Mouse (Mus musculus) forebrain, embryonic 12.5 days (tissue): ENCODE data around the gene Polr2i. TPM values are rescaled to one million over a fixed set of nuclear protein-coding genes. Genes with fewer than 3 reads are reported as not detected.
"Not testable (repeated sequence)": the region's sequence is repeated elsewhere in the genome, so short reads cannot be mapped to it uniquely, and the experiment has no call there.

Experiments used
- ATAC-seq: fragments of 200-750 bp; cut with Nextera tagmentation; 2 replicates; pipeline ENCODE4 v1.8.0; 2017; ENCODE audit warnings: moderate TSS enrichment; ENCODE audit not compliant: low FRiP score
- H3K27ac ChIP-seq: fragments of 300-500 bp; sonication (generic); 2 replicates; pipeline ENCODE4 v1.5.1; 2016; ENCODE audit warnings: mild to moderate bottlenecking
- H3K27me3 ChIP-seq: fragments of 300-500 bp; sonication (generic); 2 replicates; pipeline ENCODE4 v1.6.1; 2016; ENCODE audit warnings: mild to moderate bottlenecking
- H3K36me3 ChIP-seq: fragments of 300-500 bp; sonication (generic); replicated peaks from 2 replicates; pipeline ENCODE4 v1.6.1; 2016; ENCODE audit warnings: mild to moderate bottlenecking
- H3K4me1 ChIP-seq: fragments of 300-500 bp; sonication (generic); 2 replicates; pipeline ENCODE4 v1.6.1; 2016
- H3K4me2 ChIP-seq: fragments of 300-500 bp; sonication (generic); 2 replicates; pipeline ENCODE4 v1.6.1; 2016; ENCODE audit warnings: mild to moderate bottlenecking, moderate library complexity
- H3K4me3 ChIP-seq: fragments of 300-500 bp; sonication (generic); replicated peaks from 2 replicates; pipeline ENCODE4 v1.5.1; 2016; ENCODE audit warnings: mild to moderate bottlenecking
- H3K9ac ChIP-seq: fragments of 300-500 bp; sonication (generic); 2 replicates; pipeline ENCODE4 v1.6.1; 2016; ENCODE audit warnings: mild to moderate bottlenecking
- H3K9me3 ChIP-seq: fragments of 300-500 bp; sonication (generic); 2 replicates; pipeline ENCODE4 v1.6.1; 2016
- WGBS: fragments of 180-500 bp; shearing (Covaris S2); methylation state at CpG from one replicate; pipeline ENCODE4 v1.1.7; 2016; 5-methylcytosine and 5-hydroxymethylcytosine counted together
- polyA plus RNA-seq: library from polyadenylated mRNA; unstranded; fragments of >200 nt; fragmentation: Nextera tagmentation; extraction: Ambion mirVana; gene quantifications from 2 replicates; pipeline ENCODE4 v1.2.1, GENCODE M21; 2016

Gene Polr2i
- 164 TPM in 2 replicates for polyA plus RNA-seq

GRCm38 (mm10) chr7:30231669-30232454 lies at the start of gene Polr2i, which contains the start of gene Tbcb:
Polr2i (plus strand) TSS chr7:30231948.
Tbcb (minus strand) TSS chr7:30232272.
- Histone ChIP-seq H3K9ac (peak within 1 kb of the TSS; percentile 75), H3K9me3 (no peaks in the 10 kb centered on the region), H3K27me3 (no peaks in the 10 kb centered on the region), H3K36me3 (peaks cover 43% of the 10 kb centered on the region), H3K27ac (peak within 1 kb of the TSS; percentile 96), H3K4me2 (peak within 1 kb of the TSS; percentile 83), H3K4me3 (peak within 1 kb of the TSS; percentile 74), H3K4me1 (peaks cover 20% of the 10 kb centered on the region)
- peak; percentile 96 for ATAC-seq
- WGBS, result 0% methylated on average over 67 of the region's 67 CpGs

DNA sequence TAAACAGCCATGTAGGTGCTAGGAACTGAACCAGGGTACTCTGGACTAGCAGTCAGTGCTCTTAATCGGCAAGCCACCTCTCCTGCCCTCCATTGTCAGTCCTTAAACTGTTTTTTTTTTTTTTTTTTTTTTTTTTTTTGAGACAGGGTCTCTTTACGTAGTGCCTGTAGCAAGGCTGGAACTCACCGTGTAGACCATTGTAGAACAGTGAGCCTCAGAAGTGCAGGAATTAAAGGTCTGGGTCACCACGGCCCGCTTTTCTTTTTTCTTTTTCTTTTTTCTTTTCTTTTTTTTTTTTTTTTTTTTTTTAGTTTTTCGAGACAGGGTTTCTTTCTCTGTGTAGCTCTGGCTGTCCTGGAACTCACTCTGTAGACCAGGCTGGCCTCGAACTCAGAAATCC lies 48.6 kb upstream of the Polr2i start:
- not testable (repeated sequence) for H3K4me2 ChIP-seq, H3K4me3 ChIP-seq, H3K9ac ChIP-seq, H3K27me3 ChIP-seq, H3K9me3 ChIP-seq, H3K27ac ChIP-seq, ATAC-seq
- 70% methylated on average over 7 of the region's 7 CpGs for WGBS
- Histone ChIP-seq H3K4me1 (peaks cover 10% of the 10 kb centered on the region), H3K36me3 (peaks cover 28% of the 10 kb centered on the region)

DNA sequence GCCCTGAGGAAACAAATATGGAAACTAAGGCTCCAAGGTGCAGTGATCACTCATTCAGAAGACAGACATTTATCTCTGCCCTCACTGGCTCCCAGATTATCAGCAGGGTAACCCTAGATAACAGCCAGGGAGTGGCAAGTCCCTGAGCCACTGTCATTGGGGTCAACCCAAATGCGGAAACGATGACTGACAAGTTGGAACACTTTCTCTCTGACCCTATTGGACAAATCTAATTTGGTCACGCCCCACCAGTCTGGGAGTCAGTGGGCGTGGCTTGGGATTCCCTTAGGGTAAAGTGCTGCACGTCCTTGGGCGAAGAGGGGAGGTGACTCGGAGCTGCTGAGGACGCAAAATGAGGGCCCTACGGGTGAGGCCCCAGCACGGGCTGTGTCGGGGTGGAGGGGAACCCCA lies 47.9 kb upstream of the Polr2i start, which contains the start of gene Cox7a1:
Gene Cox7a1 (plus strand): TSS at position 266 of the 411 bp plus-strand sequence.
- no peak within 1 kb of the TSS for H3K9ac ChIP-seq
- no peaks in the 10 kb centered on the region for H3K27me3 ChIP-seq
- H3K27ac ChIP-seq, result no peak within 1 kb of the TSS
- no peaks in the 10 kb centered on the region for H3K9me3 ChIP-seq
- ATAC-seq, result peak; percentile 72
- peaks cover 10% of the 10 kb centered on the region for H3K4me1 ChIP-seq
- H3K36me3 ChIP-seq, result peaks cover 28% of the 10 kb centered on the region
- WGBS, result 0% methylated on average over 11 of the region's 11 CpGs
- peak within 1 kb of the TSS; percentile 48 for H3K4me2 ChIP-seq
- peak within 1 kb of the TSS; percentile 11; the same call in 1 of the 2 replicates for H3K4me3 ChIP-seq

- Histone ChIP-seq H3K27me3 (no peaks in the 10 kb centered on the region), H3K27ac (no peak overlapping the region), H3K9me3 (no peaks in the 10 kb centered on the region), H3K4me1 (peaks cover 10% of the 10 kb centered on the region), H3K36me3 (peaks cover 32% of the 10 kb centered on the region), H3K9ac (no peak overlapping the region), H3K4me2 (no peak overlapping the region), H3K4me3 (no peak overlapping the region)
- WGBS, result 72% methylated on average over 13 of the region's 13 CpGs
- no peak for ATAC-seq
Observed at GRCm38 (mm10) chr7:30184641-30185348, 47.0 kb upstream of the Polr2i start.

GRCm38 (mm10) chr7:30188344-30189115 lies 43.2 kb upstream of the Polr2i start:
- WGBS, result 88% methylated on average over 12 of the region's 12 CpGs
- no peak for ATAC-seq
- no peak overlapping the region for H3K4me3 ChIP-seq
- H3K36me3 ChIP-seq, result peaks cover 57% of the 10 kb centered on the region
- H3K9ac ChIP-seq, result no peak overlapping the region
- H3K27me3 ChIP-seq, result no peaks in the 10 kb centered on the region
- no peak overlapping the region for H3K4me2 ChIP-seq
- no peaks in the 10 kb centered on the region for H3K9me3 ChIP-seq
- H3K27ac ChIP-seq, result no peak overlapping the region
- H3K4me1 ChIP-seq, result peaks cover 21% of the 10 kb centered on the region

GRCm38 (mm10) chr7:30189116-30189491 lies 42.6 kb upstream of the Polr2i start:
- 87% methylated on average over 4 of the region's 4 CpGs for WGBS
- Histone ChIP-seq H3K36me3 (peaks cover 57% of the 10 kb centered on the region), H3K9me3 (no peaks in the 10 kb centered on the region), H3K4me3 (no peak overlapping the region), H3K27ac (no peak overlapping the region), H3K4me1 (peaks cover 19% of the 10 kb centered on the region), H3K9ac (no peak overlapping the region), H3K4me2 (no peak overlapping the region), H3K27me3 (no peaks in the 10 kb centered on the region)
- no peak for ATAC-seq

DNA sequence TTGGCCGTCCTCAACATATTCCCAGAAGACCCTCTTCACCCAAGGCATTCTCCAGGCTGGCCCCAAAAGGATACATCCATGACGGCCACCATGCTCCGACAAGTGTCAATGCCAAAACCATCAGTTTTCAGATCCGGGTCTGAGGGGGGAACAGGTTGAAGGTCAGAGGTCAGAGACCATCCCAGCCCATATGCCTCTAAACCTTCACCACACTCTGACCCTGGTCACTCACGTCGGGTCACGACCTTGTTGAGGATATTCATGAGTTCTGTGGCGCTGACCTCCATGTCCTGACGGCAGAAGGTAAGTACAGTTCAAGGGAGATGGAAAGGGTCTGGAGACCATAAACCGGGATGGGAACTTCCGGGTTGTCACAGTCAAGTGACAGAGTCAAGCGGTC lies 39.7 kb upstream of the Polr2i start:
- Histone ChIP-seq H3K4me1 (peaks cover 18% of the 10 kb centered on the region), H3K9ac (no peak overlapping the region), H3K27ac (no peak overlapping the region), H3K4me3 (no peak overlapping the region), H3K27me3 (no peaks in the 10 kb centered on the region), H3K4me2 (no peak overlapping the region), H3K9me3 (no peaks in the 10 kb centered on the region), H3K36me3 (peaks cover 45% of the 10 kb centered on the region)
- ATAC-seq, result no peak
- 89% methylated on average over 12 of the region's 12 CpGs for WGBS

GRCm38 (mm10) chr7:30193013-30193412 lies 38.7 kb upstream of the Polr2i start:
- H3K27ac ChIP-seq, result peak overlapping the region; percentile 25; the same call in 1 of the 2 replicates
- H3K9me3 ChIP-seq, result no peaks in the 10 kb centered on the region
- WGBS, result 9% methylated on average over 9 of the region's 9 CpGs
- peak overlapping the region; percentile 74 for H3K4me3 ChIP-seq
- peaks cover 18% of the 10 kb centered on the region for H3K4me1 ChIP-seq
- H3K27me3 ChIP-seq, result no peaks in the 10 kb centered on the region
- H3K4me2 ChIP-seq, result peak overlapping the region; percentile 81
- no peak for ATAC-seq
- H3K9ac ChIP-seq, result peak overlapping the region; percentile 74
- peaks cover 36% of the 10 kb centered on the region for H3K36me3 ChIP-seq

DNA sequence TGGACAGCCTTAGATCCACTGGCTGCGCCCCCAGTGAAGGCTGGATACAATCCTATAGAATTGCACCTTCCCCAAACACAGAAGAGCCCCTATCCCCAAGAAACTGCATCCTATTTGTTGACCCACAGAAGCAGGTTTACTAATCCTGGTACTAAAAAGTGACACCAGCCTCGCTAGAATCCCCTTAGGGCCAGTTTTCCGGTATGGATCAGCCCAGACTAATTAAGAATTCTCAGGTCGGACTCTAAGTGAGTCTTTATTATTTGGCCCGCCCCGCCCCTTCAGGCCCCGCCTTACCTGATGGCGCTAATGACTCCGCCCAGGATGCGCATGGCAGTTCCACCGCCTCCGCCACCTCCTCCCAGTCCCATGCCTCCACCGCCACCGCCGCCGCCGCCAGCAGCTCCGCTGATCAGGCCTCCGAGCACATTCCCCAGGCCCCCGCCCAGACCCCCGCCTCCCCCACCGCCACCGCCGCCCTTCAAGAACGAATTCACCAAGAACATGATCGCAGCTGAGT lies 38.1 kb upstream of the Polr2i start:
- peaks cover 21% of the 10 kb centered on the region for H3K4me1 ChIP-seq
- H3K27ac ChIP-seq, result peak overlapping the region; percentile 75
- 1% methylated on average over 18 of the region's 26 CpGs for WGBS

GRCm38 (mm10) chr7:30194101-30194831 lies 37.5 kb upstream of the Polr2i start:
- 2% methylated on average over 26 of the region's 26 CpGs for WGBS
- Histone ChIP-seq H3K9me3 (no peaks in the 10 kb centered on the region), H3K27ac (peak overlapping the region; percentile 75), H3K27me3 (no peaks in the 10 kb centered on the region), H3K4me2 (peak overlapping the region; percentile 81), H3K9ac (peak overlapping the region; percentile 74), H3K36me3 (peaks cover 25% of the 10 kb centered on the region), H3K4me1 (peaks cover 21% of the 10 kb centered on the region), H3K4me3 (peak overlapping the region; percentile 74)
- ATAC-seq, result peak; percentile 21

More for the DNA sequence above, 38.1 kb upstream of the Polr2i start:
- Histone ChIP-seq H3K9me3 (no peaks in the 10 kb centered on the region), H3K4me3 (peak overlapping the region; percentile 74), H3K4me2 (peak overlapping the region; percentile 81), H3K9ac (peak overlapping the region; percentile 74), H3K36me3 (peaks cover 31% of the 10 kb centered on the region), H3K27me3 (no peaks in the 10 kb centered on the region)
- peak; percentile 71 for ATAC-seq

- Histone ChIP-seq H3K27me3 (no peaks in the 10 kb centered on the region), H3K9ac (peak overlapping the region; percentile 74), H3K4me2 (peak overlapping the region; percentile 81), H3K4me3 (peak overlapping the region; percentile 74), H3K9me3 (no peaks in the 10 kb centered on the region), H3K4me1 (peaks cover 21% of the 10 kb centered on the region), H3K36me3 (peaks cover 24% of the 10 kb centered on the region), H3K27ac (peak overlapping the region; percentile 75)
- WGBS, result under 1% methylated on average over 28 of the region's 28 CpGs
- ATAC-seq, result peak; percentile 91
Observed at GRCm38 (mm10) chr7:30194884-30195283, 36.9 kb upstream of the Polr2i start.
